Mouse (Mus musculus) hindbrain, embryonic 14.5 days (tissue): ENCODE measurements around the gene Wdr37. TPM values are rescaled to one million over a fixed set of nuclear protein-coding genes. Genes with fewer than 3 reads are reported as not detected.
"Not testable (repeated sequence)": the region's sequence is repeated elsewhere in the genome, so short reads cannot be mapped to it uniquely, and the experiment has no call there.

Source experiments
- ATAC-seq: fragments of 200-750 bp; cut with Nextera tagmentation; 2 replicates; pipeline ENCODE4 v1.8.0; 2017; ENCODE audit warnings: moderate number of reproducible peaks, mild to moderate bottlenecking, moderate TSS enrichment, moderate library complexity; ENCODE audit not compliant: low FRiP score
- DNase-seq: peaks from one replicate; pipeline ENCODE4 v3.0.0-alpha.2; 2015; ENCODE audit warnings: low spot score
- H3K27ac ChIP-seq: fragments of 300-500 bp; sonication (generic); 2 replicates; pipeline ENCODE4 v1.5.1; 2014; ENCODE audit warnings: mild to moderate bottlenecking, moderate library complexity
- H3K27me3 ChIP-seq: fragments of 300-500 bp; sonication (generic); 2 replicates; pipeline ENCODE4 v1.6.1; 2014; ENCODE audit warnings: mild to moderate bottlenecking, low read length, mixed read lengths; ENCODE audit not compliant: control insufficient read depth, insufficient read depth
- H3K36me3 ChIP-seq: fragments of 300-500 bp; sonication (generic); replicated peaks from 2 replicates; pipeline ENCODE4 v1.6.1; 2014; ENCODE audit not compliant: control insufficient read depth, insufficient read depth
- H3K4me1 ChIP-seq: fragments of 300-500 bp; sonication (generic); replicated peaks from 2 replicates; pipeline ENCODE4 v1.6.1; 2014; ENCODE audit warnings: antibody characterized with exemption, low read length, mixed read lengths; ENCODE audit not compliant: control insufficient read depth, insufficient read depth
- H3K4me2 ChIP-seq: fragments of 300-500 bp; sonication (generic); replicated peaks from 2 replicates; pipeline ENCODE4 v1.6.1; 2014; ENCODE audit warnings: mild to moderate bottlenecking, moderate library complexity
- H3K4me3 ChIP-seq: fragments of 300-500 bp; sonication (generic); replicated peaks from 2 replicates; pipeline ENCODE4 v1.5.1; 2014; ENCODE audit warnings: mild to moderate bottlenecking, low read length
- H3K9ac ChIP-seq: fragments of 300-500 bp; sonication (generic); 2 replicates; pipeline ENCODE4 v1.6.1; 2014
- H3K9me3 ChIP-seq: fragments of 300-500 bp; sonication (generic); 2 replicates; pipeline ENCODE4 v1.6.1; 2016; ENCODE audit warnings: low read length; ENCODE audit not compliant: control insufficient read depth
- WGBS: fragments of 180-500 bp; shearing (Covaris S2); extraction: QIAGEN DNeasy Blood & Tissue Kit; methylation state at CpG from one replicate; pipeline ENCODE4 v1.1.7; 2014; 5-methylcytosine and 5-hydroxymethylcytosine counted together
- polyA plus RNA-seq: library from polyadenylated mRNA; unstranded; fragments of >200 nt; fragmentation: Nextera tagmentation; extraction: Ambion mirVana; gene quantifications from 2 replicates; pipeline ENCODE4 v1.2.1, GENCODE M21; 2014

The Wdr37 gene
- polyA plus RNA-seq = 66.8 and 69.7 TPM in 2 replicates

- H3K27ac ChIP-seq = peak within 1 kb of the TSS; percentile 93
- H3K4me2 ChIP-seq = peak within 1 kb of the TSS; percentile 62
- H3K36me3 ChIP-seq = no peaks in the 10 kb centered on the region
- ATAC-seq (peak; percentile 51), DNase-seq (peak; percentile 43)
- H3K9ac ChIP-seq = peak within 1 kb of the TSS; percentile 88
- no peaks in the 10 kb centered on the region for H3K9me3 ChIP-seq
- H3K4me3 ChIP-seq = peak within 1 kb of the TSS; percentile 81
- WGBS = under 1% methylated on average over 18 of the region's 18 CpGs
- H3K4me1 ChIP-seq = peaks cover 20% of the 10 kb centered on the region
- H3K27me3 ChIP-seq = no peaks in the 10 kb centered on the region
Measured at GRCm38 (mm10) chr13:8871314-8871962, at the start of gene Wdr37. Wdr37 (minus strand) TSS chr13:8871909.

DNA sequence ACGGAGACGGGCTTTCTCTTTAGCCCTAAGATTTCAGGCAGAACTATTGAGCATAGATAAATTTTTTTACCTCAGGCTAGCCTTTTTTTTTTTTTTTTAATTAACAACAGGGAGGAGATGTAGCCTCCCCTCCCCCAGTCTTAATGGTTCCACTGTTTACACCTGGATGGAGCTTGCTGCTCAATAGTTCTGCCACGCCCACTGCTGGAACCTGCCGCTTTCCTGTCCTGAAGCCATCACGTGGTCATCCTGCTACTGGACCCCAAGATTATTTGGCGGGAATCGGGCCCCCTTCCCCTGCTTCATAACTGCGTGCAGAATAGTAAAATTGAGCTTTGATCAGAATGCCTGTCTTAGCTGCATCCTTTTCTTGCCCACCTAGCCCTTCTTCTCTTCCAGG, 42.2 kb upstream of the Wdr37 start:
- not testable (repeated sequence) for H3K4me2 ChIP-seq, DNase-seq, ATAC-seq, H3K9ac ChIP-seq, H3K4me3 ChIP-seq, H3K27me3 ChIP-seq, H3K4me1 ChIP-seq, H3K36me3 ChIP-seq, H3K9me3 ChIP-seq, H3K27ac ChIP-seq
- 90% methylated on average over 8 of the region's 8 CpGs for WGBS

DNA sequence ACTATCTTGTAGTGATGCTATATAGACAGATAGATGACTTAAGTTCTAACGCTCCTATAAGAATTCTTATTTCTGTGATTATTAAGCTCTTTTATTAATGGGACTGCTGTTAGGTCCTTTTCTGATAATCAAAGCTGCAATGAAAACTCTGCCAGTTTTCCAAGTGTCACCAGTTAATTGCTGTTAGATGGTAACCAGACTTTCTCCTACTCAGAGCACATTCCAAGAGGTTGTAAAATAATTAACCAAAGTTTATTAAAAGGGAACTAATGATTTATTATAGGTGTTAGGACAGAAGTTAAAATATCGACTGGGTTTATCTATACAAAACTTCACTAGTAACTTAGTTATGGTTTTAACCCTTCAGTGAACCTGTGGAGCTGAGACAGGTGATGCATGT, 34.3 kb upstream of the Wdr37 start:
- not testable (repeated sequence) for DNase-seq, H3K4me2 ChIP-seq, H3K36me3 ChIP-seq, H3K4me1 ChIP-seq, H3K27ac ChIP-seq, H3K9me3 ChIP-seq, H3K9ac ChIP-seq, H3K4me3 ChIP-seq, ATAC-seq, H3K27me3 ChIP-seq
- WGBS = 91% methylated on average over 2 of the region's 2 CpGs

DNA sequence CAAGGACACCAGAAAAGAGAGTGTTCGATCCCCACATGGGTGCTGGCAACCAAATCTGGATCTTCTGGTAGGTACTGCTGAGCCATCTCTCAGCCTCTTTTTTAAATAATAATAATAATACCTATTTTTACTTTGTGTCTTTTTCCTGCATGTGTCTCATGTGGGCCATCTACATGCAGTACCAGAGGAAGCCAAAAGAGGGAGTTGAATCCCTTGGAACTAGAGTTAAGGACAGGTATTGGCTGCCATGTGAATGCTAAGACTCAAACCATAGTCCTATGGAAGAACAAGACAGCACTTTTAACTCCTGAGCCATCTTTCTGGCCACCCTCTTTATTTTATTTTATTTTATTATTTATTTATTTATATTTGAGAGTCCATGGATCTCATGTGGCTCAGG, 16.9 kb upstream of the Wdr37 start:
- no peak for ATAC-seq
- WGBS = 97% methylated on average over 1 of the region's 1 CpGs
- H3K4me3 ChIP-seq = no peak overlapping the region

GRCm38 (mm10) chr13:8886185-8886560, 14.5 kb upstream of the Wdr37 start:
- no peaks in the 10 kb centered on the region for H3K9me3 ChIP-seq
- 3% methylated on average over 9 of the region's 9 CpGs for WGBS
- H3K4me1 ChIP-seq = peaks cover 23% of the 10 kb centered on the region
- peak overlapping the region; percentile 62 for H3K9ac ChIP-seq
- no peaks in the 10 kb centered on the region for H3K27me3 ChIP-seq
- peak overlapping the region; percentile 97 for H3K27ac ChIP-seq
- peak overlapping the region; percentile 58 for H3K4me3 ChIP-seq
- DNase-seq = no peak
- H3K36me3 ChIP-seq = peaks cover 25% of the 10 kb centered on the region
- ATAC-seq = no peak
- peak overlapping the region; percentile 67 for H3K4me2 ChIP-seq

More for the DNA sequence above, 16.9 kb upstream of the Wdr37 start:
- H3K4me1 ChIP-seq = peaks cover 23% of the 10 kb centered on the region
- H3K27ac ChIP-seq = no peak overlapping the region
- peaks cover 36% of the 10 kb centered on the region for H3K36me3 ChIP-seq
- no peaks in the 10 kb centered on the region for H3K27me3 ChIP-seq
- H3K9ac ChIP-seq = no peak overlapping the region
- no peaks in the 10 kb centered on the region for H3K9me3 ChIP-seq
- no peak for DNase-seq
- H3K4me2 ChIP-seq = no peak overlapping the region

DNA sequence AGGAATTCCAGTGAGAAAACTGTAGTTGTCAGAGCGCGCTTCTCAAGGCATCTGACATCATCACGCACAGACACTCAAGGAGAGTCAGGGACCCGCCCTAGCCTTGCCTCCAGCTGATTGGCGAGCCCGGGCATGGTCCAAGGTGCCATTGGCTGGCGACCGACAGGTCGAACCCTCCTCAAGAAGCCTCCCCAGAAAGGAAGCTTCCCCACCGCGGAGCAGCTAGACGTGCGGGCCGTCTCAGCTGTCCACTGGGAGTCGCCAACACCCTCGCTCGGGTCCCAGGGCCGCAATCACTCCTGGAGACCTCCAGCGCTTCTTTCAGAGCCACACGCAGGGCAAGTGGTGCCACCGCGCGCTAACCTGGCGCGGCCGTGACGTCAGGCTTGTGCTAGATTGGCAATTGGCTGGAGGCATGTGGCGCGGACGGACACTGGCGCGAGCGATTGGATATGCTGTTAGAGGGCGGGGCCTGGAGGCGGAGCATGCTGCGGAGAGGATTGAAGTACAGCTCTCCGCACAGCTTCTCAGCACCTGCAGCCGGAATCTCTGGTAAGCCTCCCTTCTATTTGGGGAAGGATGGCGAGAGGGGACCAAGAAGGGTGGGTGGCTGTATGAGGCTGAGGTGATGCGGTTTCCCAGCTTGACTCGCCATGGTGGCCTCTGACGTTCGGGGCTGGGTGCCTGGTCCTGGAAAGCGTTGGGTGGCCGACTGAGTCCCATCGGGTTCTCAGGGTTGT, 13.9 kb upstream of the Wdr37 start, which contains the start of gene Idi1:
TSS of gene Idi1 (plus strand) at position 57 of the 740 bp plus-strand sequence.
- Histone ChIP-seq H3K4me3 (peak within 1 kb of the TSS; percentile 58), H3K4me2 (peak within 1 kb of the TSS; percentile 67), H3K4me1 (peaks cover 23% of the 10 kb centered on the region), H3K9ac (peak within 1 kb of the TSS; percentile 62), H3K9me3 (no peaks in the 10 kb centered on the region), H3K36me3 (peaks cover 25% of the 10 kb centered on the region), H3K27me3 (no peaks in the 10 kb centered on the region), H3K27ac (peak within 1 kb of the TSS; percentile 97)
- ATAC-seq (peak; percentile 100), DNase-seq (peak; percentile 98)
- WGBS = under 1% methylated on average over 46 of the region's 46 CpGs

DNA sequence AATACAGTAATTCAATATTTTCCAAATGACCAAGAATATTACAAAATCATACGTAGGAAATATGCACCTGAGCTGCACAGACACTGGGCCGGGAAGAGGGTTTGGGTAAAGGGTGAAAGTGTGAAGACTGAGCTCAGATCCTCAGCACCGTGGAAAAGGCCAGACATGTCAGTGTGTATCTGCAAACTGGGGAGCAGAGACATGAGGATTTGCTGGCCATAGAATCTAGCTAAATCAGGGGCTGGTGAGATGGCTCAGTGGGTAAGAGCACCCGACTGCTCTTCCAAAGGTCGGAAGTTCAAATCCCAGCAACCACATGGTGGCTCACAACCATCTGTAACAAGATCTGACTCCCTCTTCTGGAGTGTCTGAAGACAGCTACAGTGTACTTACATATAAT, 12.2 kb upstream of the Wdr37 start:
- not testable (repeated sequence) for H3K27ac ChIP-seq, H3K9me3 ChIP-seq, H3K9ac ChIP-seq, H3K4me2 ChIP-seq, H3K4me3 ChIP-seq, ATAC-seq, H3K27me3 ChIP-seq, DNase-seq
- peaks cover 12% of the 10 kb centered on the region for H3K36me3 ChIP-seq
- H3K4me1 ChIP-seq = peaks cover 23% of the 10 kb centered on the region
- WGBS = 88% methylated on average over 5 of the region's 5 CpGs

GRCm38 (mm10) chr13:8881611-8882010, 9.9 kb upstream of the Wdr37 start:
- Histone ChIP-seq H3K9ac (no peak overlapping the region), H3K4me2 (no peak overlapping the region), H3K27ac (no peak overlapping the region), H3K4me3 (no peak overlapping the region), H3K27me3 (no peaks in the 10 kb centered on the region), H3K36me3 (no peaks in the 10 kb centered on the region), H3K4me1 (peaks cover 5% of the 10 kb centered on the region), H3K9me3 (no peaks in the 10 kb centered on the region)
- DNase-seq (no peak), ATAC-seq (no peak)
- WGBS = 71% methylated on average over 3 of the region's 3 CpGs

DNA sequence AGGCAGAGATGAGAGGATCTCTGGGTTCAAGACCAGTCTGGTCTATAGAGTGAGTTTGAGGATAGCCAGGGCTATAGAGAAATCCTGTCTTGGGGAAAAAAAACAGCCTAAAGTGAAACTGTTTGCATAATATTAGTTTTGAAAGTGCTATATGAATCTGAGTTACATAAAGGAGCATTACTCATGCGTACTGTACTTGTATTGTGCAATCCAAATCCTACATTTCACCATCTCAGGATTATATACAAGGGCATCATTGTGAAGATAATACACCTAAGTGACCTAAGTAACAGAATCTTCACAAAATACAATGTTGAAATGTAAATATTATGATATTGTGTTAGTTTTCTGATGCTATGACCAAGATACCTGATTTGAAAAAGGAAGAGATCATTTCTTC, 2.1 kb upstream of the Wdr37 start:
- DNase-seq (no peak), ATAC-seq (no peak)
- no peaks in the 10 kb centered on the region for H3K9me3 ChIP-seq
- no peak overlapping the region for H3K4me2 ChIP-seq
- H3K4me1 ChIP-seq = peaks cover 14% of the 10 kb centered on the region
- H3K27me3 ChIP-seq = no peaks in the 10 kb centered on the region
- H3K4me3 ChIP-seq = no peak overlapping the region
- WGBS = 98% methylated on average over 1 of the region's 1 CpGs
- H3K27ac ChIP-seq = no peak overlapping the region
- no peak overlapping the region for H3K9ac ChIP-seq
- H3K36me3 ChIP-seq = no peaks in the 10 kb centered on the region
